Mouse (Mus musculus): ENCODE data around the gene Pagr1a.
A peak's percentile ranks its signal among the peaks of the same experiment; 100 is the strongest.

The Pagr1a gene

DNA sequence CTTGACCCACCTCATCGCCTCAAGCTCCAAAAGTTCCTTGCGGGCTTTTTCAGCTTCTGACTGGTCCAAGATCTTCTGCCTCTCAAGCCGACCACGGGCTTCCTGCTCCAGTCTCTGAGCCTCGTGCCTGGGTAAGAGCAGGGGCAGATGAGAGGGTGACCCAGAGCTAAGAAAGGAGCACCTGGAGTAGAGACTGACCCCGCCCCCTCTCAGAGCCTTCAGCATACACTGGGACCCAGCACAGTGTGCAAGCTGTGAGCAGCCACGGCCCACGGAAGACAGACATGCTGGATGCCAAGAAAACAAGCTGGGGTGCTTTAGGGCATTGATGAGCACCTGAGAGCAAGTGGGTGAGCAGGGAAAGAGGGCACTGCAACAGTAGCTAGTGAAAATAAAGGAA lies 28.3 kb downstream of the Pagr1a start:
- DNase-seq = peak; percentile 72

DNA sequence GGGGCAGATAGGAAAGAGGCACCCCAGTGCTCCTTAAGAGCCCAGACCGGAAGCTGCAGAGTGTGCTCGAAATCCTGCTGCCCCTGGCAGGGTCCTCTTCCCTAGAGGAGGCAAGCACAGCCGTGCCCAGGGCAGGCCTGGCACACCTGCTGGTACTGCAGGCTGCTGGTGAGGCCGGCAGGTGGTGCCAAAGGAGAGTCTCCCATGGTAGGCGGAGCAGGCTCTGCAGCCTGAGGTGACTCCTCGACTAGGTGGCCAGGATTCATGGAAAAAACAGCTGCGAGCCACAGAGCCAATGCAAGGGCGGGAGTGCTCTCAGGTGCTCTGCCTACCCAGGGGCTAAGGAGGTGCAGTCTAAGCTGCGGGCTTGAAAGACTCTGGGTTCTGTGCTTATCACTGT lies 30.8 kb downstream of the Pagr1a start:
- DNase-seq = peak; percentile 62

DNA sequence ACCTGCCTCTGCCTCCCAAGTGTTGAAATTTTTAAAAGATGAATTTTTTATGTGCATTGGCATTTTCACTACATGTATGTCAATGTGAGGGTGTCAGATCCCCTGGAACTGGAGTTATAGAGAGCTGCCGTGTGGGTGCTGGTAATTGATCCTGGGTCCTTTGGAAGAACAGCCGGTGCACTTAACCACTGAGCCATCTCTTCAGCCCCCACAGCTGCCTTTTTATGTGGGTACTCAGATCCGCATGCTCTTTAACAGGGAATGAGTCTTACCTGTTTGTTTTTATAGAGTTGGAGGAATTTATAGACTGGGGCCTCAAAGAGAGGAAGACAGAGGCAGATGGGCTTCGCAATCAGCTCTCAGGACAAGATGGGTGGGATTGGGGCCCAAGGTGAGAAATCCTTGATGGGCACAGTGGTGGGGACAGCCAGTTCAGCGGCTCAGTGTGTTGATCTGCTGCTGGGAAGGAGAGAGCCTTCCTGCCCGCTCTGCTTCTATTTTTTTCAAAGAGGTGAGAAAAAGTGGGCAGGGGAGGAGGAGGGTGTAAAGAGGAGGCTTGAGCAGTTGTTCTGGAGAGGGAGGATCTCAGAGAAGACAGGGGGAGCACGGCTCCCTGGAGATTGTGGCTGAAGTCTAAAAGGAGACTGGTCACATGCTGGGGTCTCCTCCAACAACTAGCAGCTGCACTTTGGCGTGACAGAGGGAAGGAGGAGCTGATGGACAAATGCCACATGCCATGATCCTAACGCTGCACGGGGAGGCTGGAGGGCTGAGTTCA lies 32.3 kb downstream of the Pagr1a start:
- no peak for DNase-seq

DNA sequence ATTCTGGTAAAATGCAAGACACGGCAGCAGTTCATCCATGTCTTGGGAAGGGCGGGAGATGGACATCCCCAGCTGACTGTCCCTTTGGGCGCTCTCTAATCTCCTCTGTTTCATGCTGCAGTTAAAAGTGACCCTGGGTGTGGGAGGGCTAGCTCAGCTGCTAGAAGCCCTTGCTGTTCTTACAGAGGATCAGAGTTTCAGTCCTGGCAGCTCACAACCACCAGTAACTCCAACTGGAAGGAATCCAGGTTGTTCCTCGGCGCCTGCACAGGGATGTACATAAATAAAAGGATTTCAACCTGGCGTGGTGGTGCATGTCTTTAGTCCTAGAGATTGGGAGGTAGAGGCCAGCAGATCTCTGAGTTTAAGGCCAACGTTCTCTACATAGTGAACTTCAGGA lies 34.0 kb downstream of the Pagr1a start:
- DNase-seq = no peak

DNA sequence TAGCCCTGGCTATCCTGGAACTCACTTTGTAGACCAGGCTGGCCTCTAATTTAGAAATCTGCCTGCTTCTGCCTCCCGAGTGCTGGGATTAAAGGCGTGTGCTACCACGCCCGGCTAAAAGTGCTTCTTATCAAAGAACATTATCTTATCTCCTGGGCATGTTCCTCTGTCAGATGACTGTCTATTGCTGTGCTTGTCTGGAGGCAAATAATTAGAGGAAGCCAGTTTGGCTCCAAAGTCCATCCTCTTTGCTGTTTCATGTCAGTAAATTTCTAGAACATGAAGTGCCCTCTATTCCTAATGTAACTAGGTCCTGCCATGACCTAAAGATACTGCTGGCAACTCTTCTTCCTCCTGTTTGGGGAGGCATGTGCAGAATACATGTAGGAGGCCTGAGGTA lies 35.1 kb downstream of the Pagr1a start:
- no peak for DNase-seq

DNA sequence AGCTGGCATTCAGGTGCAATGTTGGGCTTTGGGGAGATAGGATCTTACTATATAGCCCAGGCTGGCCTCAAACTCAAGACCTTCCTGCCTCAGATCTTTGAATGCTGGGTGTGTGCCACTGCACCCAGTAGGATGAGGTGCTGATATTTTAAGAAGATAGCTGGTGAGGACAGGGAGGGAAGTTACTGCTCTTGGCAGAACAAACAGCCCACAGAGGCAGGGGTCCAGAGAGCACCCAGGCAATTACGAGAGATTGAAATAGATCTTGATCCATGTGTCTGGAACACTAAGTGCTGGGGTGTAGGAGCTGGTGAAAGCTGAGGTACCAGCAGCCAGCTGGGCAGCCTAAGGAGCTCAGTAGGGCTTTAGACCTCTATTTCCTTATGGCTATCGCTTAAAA lies 35.6 kb downstream of the Pagr1a start:
- DNase-seq = no peak

DNA sequence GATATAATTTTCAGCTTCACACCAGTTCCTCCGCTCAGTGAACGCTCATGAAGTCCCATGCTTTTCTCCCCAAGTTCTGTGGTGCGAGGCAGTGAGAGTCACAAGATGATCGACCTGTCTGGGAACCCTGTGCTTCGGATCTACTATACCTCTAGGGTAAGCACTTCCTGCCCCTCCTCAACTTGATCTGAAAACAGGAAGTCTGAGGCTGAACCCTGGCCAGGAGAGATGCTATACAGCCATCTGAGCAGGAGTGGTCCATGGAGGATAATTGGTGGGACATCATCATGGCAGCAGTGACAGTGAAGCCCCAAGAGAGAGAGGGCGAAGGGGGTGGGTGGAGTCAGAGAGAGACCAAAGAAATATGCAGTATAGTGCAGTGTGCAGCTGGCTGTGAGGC lies 38.3 kb downstream of the Pagr1a start:
- peak; percentile 19 for DNase-seq

DNA sequence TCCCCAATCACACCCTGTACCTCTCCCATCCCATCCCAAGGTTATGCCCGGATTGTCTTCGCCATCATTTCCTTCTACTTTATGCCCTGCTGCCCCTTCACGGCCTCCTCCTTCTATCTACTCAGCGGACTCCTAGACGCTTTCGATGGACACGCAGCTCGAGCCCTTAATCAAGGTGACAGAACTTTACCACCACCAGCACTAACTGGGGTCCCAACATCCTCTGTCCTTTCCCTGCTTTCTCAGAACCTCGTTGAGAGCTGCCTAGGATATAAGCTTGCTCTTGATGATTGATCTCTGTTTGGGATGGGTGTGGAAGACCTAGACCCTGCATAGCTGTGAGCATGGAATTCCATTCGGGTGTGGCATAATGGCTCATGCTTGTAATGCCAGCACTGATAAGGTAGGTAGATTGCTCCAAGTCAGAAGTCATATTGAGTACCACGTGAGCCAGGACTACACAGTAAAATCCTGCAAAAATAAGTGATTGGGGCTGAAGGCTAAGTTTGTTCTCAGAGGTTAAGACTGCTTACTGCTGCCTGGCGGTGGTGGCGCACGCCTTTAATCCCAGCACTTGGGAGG lies 40.2 kb downstream of the Pagr1a start:
- DNase-seq = no peak

DNA sequence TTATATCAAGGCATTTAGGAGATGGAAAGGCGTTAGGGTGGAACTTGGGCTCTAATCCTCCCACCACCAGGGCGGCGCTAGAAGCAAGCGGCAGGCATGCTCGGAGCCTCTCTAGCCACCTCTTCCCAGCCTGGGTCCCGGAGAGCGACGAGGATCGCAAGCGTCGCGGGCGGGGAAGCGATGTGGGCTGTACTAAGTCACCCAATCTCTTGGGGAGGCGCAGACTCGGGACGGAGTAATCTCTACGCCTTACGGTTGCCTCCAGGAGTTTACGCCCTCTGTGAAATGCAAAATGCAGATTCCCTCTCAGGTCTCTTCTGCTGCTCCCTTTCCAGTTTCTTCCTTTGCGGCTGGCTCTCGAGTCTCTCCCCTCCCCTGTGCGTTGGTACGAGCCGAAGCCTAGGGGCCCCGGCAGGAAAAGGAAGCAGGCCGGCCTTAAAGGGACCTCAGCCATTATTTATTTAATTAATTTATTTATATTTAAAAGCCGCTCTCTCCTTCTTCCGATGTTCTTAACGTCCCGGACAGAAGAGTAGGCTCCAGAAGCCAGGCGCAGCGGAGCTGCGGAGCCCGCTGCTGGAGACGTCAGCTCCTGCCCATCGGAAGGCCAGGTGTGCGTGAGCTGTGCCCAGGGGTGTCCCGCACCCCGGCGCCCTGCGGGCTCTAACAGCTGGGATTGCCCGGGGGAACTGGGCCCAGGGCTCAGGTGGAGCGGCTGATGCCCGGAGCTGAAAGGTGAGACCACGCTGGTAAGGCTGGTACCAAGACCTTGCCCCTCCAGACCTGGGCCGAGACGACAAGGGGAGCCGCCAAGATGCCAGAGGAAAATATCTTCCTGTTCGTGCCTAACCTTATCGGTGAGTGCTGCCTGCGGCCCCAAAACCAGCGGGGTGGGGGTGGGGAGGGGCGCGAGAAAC lies 40.9 kb downstream of the Pagr1a start, which contains the start of gene Cdiptos:
Gene Cdiptos, minus strand, starts transcription at position 149 of the 917 bp plus-strand sequence.
- DNase-seq = peak; percentile 97

DNA sequence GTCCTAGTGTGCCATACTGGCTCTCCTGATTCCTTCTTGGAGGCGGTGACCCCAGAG lies 41.4 kb downstream of the Pagr1a start, which contains the start of gene Cdipt:
Gene Cdipt, plus strand, starts transcription at position 22 of the 57 bp plus-strand sequence.
- DNase-seq = no peak

DNA sequence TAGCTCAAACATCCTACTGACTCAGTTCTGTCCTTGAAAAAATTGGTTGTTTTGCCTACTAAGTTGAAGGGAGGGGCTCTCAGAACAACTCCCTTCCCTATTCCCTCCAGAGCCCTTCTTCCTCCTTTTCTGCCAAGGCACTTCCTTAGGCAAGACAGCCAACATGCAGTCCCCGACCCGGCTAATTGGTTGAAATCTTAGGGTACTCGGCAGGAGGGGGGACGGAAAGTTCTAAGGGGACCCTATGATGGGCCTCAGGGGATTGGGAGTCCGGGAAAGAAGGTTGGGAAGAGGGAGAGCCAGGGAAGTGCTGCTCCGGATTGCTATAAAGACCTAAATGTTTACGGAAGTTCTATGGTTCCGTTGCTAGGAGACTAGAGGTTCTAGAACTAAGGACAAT lies 41.7 kb downstream of the Pagr1a start:
- no peak for DNase-seq

DNA sequence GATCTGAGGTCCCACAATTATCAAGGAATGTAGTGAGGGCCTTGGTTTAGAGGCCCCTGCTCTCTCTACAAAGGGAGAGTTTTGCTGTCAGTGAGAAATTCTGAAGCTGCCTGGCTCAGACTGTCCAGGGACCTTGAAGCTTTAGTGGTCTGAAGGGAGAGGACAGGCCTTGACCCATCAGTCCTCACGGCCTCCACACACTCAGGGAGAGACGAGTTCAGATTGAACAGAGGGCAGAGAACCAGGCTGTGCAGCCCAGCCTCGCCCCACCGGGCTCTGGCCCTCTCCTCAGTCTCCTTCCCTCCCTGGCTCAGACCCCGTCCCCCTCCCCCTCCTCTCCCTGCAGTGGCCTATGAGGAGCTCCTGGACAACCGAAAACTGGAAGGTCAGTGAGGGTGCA lies 49.8 kb downstream of the Pagr1a start:
- no peak for DNase-seq

DNA sequence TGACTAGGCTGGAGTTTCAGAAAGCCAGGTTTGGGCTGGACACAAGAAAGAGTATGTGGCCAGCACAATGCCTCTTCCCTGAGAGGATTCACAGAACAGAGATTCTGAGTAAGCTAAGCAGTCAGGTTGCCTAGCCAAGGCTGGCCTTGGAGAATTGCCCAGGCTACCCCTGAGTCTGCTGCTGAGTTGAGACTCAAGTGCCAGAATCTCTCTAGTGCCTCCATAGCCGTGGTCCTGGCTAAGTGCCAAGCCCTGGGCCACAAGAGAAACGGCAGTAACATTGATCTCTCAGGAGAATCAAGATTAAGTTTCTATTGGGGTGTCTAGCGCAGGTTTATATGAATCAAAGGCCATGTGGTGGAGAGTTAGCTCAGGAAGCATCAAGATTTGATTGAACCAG lies 51.6 kb downstream of the Pagr1a start:
- no peak for DNase-seq
